Comparison of ENCODE assay signal across 9 mouse cellular contexts in the genomic region with DNA sequence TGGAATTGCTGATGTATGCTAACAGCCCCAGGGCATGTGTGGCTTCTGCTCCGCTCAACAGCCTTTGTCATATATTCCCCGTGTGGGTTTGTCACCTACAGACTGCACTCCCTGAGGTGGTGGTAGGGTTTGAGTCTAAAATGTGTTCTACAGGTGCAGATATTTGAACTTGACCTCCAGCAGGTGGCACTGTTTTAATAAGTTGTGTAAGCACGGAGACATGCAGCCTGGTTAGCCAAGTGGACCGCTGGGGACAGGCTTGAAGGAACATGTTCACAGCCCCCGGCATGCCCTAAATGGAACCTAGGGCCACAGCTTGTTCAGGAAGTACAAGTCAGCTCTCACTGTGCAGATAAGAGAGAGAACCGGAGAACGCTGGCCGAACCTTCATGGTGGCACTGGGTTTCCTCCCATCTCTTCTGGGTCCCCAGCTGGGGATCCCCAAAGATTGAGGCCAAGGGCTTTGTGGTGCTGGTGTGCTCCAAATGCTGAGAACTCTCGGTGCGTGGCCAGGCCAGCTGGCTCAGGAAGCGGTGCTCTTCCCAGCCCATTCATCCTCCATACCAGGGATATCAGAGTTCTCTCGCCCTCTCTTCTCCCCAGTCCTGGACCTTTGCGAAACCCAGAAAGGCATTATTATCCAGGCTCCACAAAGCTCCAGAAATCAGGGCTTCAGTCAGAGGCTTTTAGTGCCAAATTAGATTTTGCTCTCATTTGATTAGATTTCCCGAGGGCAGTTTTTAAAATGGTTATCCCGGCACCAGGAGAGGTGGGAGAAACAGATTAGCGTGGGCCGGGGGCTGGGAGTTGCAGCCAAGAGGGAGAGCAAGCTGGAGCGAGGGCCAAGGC. TPM values are rescaled to one million over a fixed set of nuclear protein-coding genes. Genes with fewer than 3 reads are reported as not detected.
DNase-seq lines count a peak whose midpoint lies in the region; ATAC-seq and TF ChIP-seq lines count a peak whose summit lies in the region.
"Had no signal": no experiment of that assay in that cellular context is flagged by ENCODE, and none has a peak within 500 bp of the region (broad histone marks: within the 10 kb centered on the region; RNA-seq: fewer than 3 reads in every experiment).

No protein-coding gene starts in this region.

- TF ChIP-seq POLR2A in small intestine, adult 2 months (IDR thresholded peaks at IDR 0.05; ENCODE audit: low read depth, low read length) = no peak

- no peak overlapping the region for H3K27ac ChIP-seq in liver, embryonic 14.5 days
- H3K27ac ChIP-seq in liver, embryonic 11.5 days (ENCODE audit: low read depth, low read length) = no peak overlapping the region
- peak overlapping the region; percentile 17; the same call in 1 of the 2 replicates for H3K27ac ChIP-seq in heart, embryonic 12.5 days (ENCODE audit: poor library complexity, severe bottlenecking)
- 0 out of 2 replicates have a peak overlapping the region, but pooled peaks have one; percentile 12 for H3K27ac ChIP-seq in limb, embryonic 12.5 days
- H3K27ac ChIP-seq in small intestine, adult 2 months (ENCODE audit: insufficient read depth, low read depth, low read length) = no peak overlapping the region
- H3K27ac ChIP-seq: neural tube, embryonic 12.5 days had no signal

- no peaks in the 10 kb centered on the region for H3K36me3 ChIP-seq in liver, embryonic 14.5 days (replicated peaks; ENCODE audit: control insufficient read depth, insufficient read depth, low read depth)
- H3K36me3 ChIP-seq in liver, embryonic 11.5 days (ENCODE audit: control insufficient read depth, insufficient read depth, low read length) = peaks cover 6% of the 10 kb centered on the region; the same call in 1 of the 2 replicates
- peaks cover 34% of the 10 kb centered on the region for H3K36me3 ChIP-seq in heart, embryonic 12.5 days
- H3K36me3 ChIP-seq in limb, embryonic 12.5 days = peaks cover 96% of the 10 kb centered on the region
- peaks cover 10% of the 10 kb centered on the region for H3K36me3 ChIP-seq in small intestine, adult 2 months (ENCODE audit: control insufficient read depth, insufficient read depth, low read length)

- TF ChIP-seq EP300 in liver, embryonic 14.5 days (IDR thresholded peaks at IDR 0.05; ENCODE audit: low read depth) = no peak

- no peaks in the 10 kb centered on the region for H3K9me3 ChIP-seq in liver, embryonic 14.5 days (ENCODE audit: control insufficient read depth, low read length)
- H3K9me3 ChIP-seq in liver, embryonic 11.5 days (ENCODE audit: control insufficient read depth, low read length) = no peaks in the 10 kb centered on the region
- H3K9me3 ChIP-seq in heart, embryonic 12.5 days (replicated peaks) = no peaks in the 10 kb centered on the region
- H3K9me3 ChIP-seq in limb, embryonic 12.5 days = no peaks in the 10 kb centered on the region
- H3K9me3 ChIP-seq: neural tube, embryonic 12.5 days had no signal

- TF ChIP-seq CTCF in liver, embryonic 14.5 days (IDR thresholded peaks at IDR 0.05; ENCODE audit: low read depth) = peak; percentile 53
- TF ChIP-seq CTCF in small intestine, adult 2 months (IDR thresholded peaks at IDR 0.05; ENCODE audit: extremely low read depth, insufficient read length, insufficient replicate concordance, low read depth, low read length) = peak; percentile 49; the same call in 1 of the 2 replicates

- no peak overlapping the region for H3K9ac ChIP-seq in liver, embryonic 14.5 days (replicated peaks)
- no peak overlapping the region for H3K9ac ChIP-seq in liver, embryonic 11.5 days (ENCODE audit: low read depth, low read length)
- no peak overlapping the region for H3K9ac ChIP-seq in heart, embryonic 12.5 days
- no peak overlapping the region for H3K9ac ChIP-seq in limb, embryonic 12.5 days (replicated peaks)
- H3K9ac ChIP-seq: neural tube, embryonic 12.5 days had no signal

- H3K4me1 ChIP-seq in liver, embryonic 14.5 days (replicated peaks; ENCODE audit: control insufficient read depth in 2 of 2, insufficient read depth in 2 of 2, low read length in 1 of 2) = no peaks in the 10 kb centered on the region
- no peaks in the 10 kb centered on the region; the same call in none of the 2 replicates for H3K4me1 ChIP-seq in liver, embryonic 11.5 days (replicated peaks; ENCODE audit: control insufficient read depth, insufficient read depth, low read length)
- peaks cover 53% of the 10 kb centered on the region for H3K4me1 ChIP-seq in heart, embryonic 12.5 days (replicated peaks)
- no peaks in the 10 kb centered on the region for H3K4me1 ChIP-seq in limb, embryonic 12.5 days (replicated peaks)
- H3K4me1 ChIP-seq in small intestine, adult 2 months (ENCODE audit: control insufficient read depth, insufficient read depth, insufficient read length, low read length) = no peaks in the 10 kb centered on the region

- H3K27me3 ChIP-seq in liver, embryonic 14.5 days (ENCODE audit: control insufficient read depth, insufficient read depth, low read length) = no peaks in the 10 kb centered on the region
- no peaks in the 10 kb centered on the region for H3K27me3 ChIP-seq in liver, embryonic 11.5 days (replicated peaks; ENCODE audit: control insufficient read depth, insufficient read depth, low read length)
- H3K27me3 ChIP-seq in heart, embryonic 12.5 days (replicated peaks) = no peaks in the 10 kb centered on the region
- no peaks in the 10 kb centered on the region for H3K27me3 ChIP-seq in limb, embryonic 12.5 days
- H3K27me3 ChIP-seq in small intestine, adult 2 months (ENCODE audit: control insufficient read depth, insufficient read depth, low read length) = no peaks in the 10 kb centered on the region
- H3K27me3 ChIP-seq: neural tube, embryonic 12.5 days had no signal

- peak; percentile 62 for DNase-seq in CD4-positive, CD25-positive, alpha-beta regulatory T cell, adult 2 months (ENCODE audit: low read depth, low spot score)
- DNase-seq in liver, embryonic 14.5 days (ENCODE audit: low read depth in 3 of 3, low spot score in 3 of 3) = peak in 1 of 3 experiments; percentile 24
- no peak for DNase-seq in liver, embryonic 11.5 days (ENCODE audit: low spot score)
- DNase-seq in c-Kit-positive CD71-positive TER-119-positive erythroid progenitor cells, embryonic 14.5 days (ENCODE audit: low spot score) = no peak

- H3K4me2 ChIP-seq in liver, embryonic 14.5 days (ENCODE audit: low read depth) = no peak overlapping the region
- H3K4me2 ChIP-seq in liver, embryonic 11.5 days = no peak overlapping the region
- no peak overlapping the region for H3K4me2 ChIP-seq in heart, embryonic 12.5 days
- no peak overlapping the region for H3K4me2 ChIP-seq in limb, embryonic 12.5 days
- H3K4me2 ChIP-seq: neural tube, embryonic 12.5 days had no signal

- no peak overlapping the region for H3K4me3 ChIP-seq in liver, embryonic 14.5 days (ENCODE audit: insufficient read depth in 1 of 2, low read depth in 2 of 2, low read length in 2 of 2)
- H3K4me3 ChIP-seq in liver, embryonic 11.5 days (ENCODE audit: low read depth, low read length) = no peak overlapping the region
- H3K4me3 ChIP-seq in heart, embryonic 12.5 days = no peak overlapping the region
- no peak overlapping the region for H3K4me3 ChIP-seq in limb, embryonic 12.5 days (replicated peaks)
- H3K4me3 ChIP-seq in small intestine, adult 2 months (ENCODE audit: low read depth, low read length) = no peak overlapping the region
- H3K4me3 ChIP-seq: neural tube, embryonic 12.5 days had no signal

- WGBS in liver, embryonic 14.5 days (ENCODE audit: insufficient replicate concordance) = 61% methylated on average over 18 of the region's 18 CpGs
- WGBS in liver, embryonic 11.5 days = 70% methylated on average over 18 of the region's 18 CpGs
- 58% methylated on average over 18 of the region's 18 CpGs for WGBS in heart, embryonic 12.5 days
- 81% methylated on average over 18 of the region's 18 CpGs for WGBS in limb, embryonic 12.5 days
- 81% methylated on average over 18 of the region's 18 CpGs for WGBS in small intestine, adult 2 months

- ATAC-seq in CD4-positive, CD25-positive, alpha-beta regulatory T cell, adult 4 months = no peak
- ATAC-seq in liver, embryonic 14.5 days (ENCODE audit: insufficient read depth) = no peak
- no peak for ATAC-seq in liver, embryonic 11.5 days (replicated peaks; ENCODE audit: low FRiP score)
- ATAC-seq in heart, embryonic 12.5 days (ENCODE audit: insufficient number of reproducible peaks, low FRiP score) = no peak
- ATAC-seq in limb, embryonic 12.5 days (ENCODE audit: insufficient number of reproducible peaks, insufficient read depth, low FRiP score, low TSS enrichment, low read depth) = no peak

RNA-seq across cellular contexts. Expression of a gene that starts 57.8 kb away (rescaled TPM):
- polyA plus RNA-seq in CD4-positive, CD25-positive, alpha-beta regulatory T cell, adult 4 months (2017; shearing (Covaris generic)) = 1 to 10 TPM; 2.5 to 5.6 TPM
- 0.79 and 0.99 TPM in 2 replicates for polyA plus RNA-seq in liver, embryonic 14.5 days (2012; rRNA removed)
- 0.81 and 1.4 TPM in 2 replicates for polyA plus RNA-seq in liver, embryonic 14.5 days (2014; fragmentation: Nextera tagmentation; extraction: Ambion mirVana)
- 30.3 and 32.4 TPM in 2 replicates for polyA plus RNA-seq in liver, embryonic 11.5 days (2014; fragmentation: Nextera tagmentation; extraction: Ambion mirVana)
- 136 and 137 TPM in 2 replicates for polyA plus RNA-seq in heart, embryonic 12.5 days (2016; fragmentation: Nextera tagmentation; extraction: Ambion mirVana)
- 176 and 187 TPM in 2 replicates for polyA plus RNA-seq in limb, embryonic 12.5 days (2016; fragmentation: Nextera tagmentation; extraction: Ambion mirVana)
- polyA plus RNA-seq in small intestine, adult 2 months (2012; rRNA removed) = 35.8 and 75.6 TPM in 2 replicates

Comparison
In these comparisons a context has a peak if more than half of its experiments do, and no peak if none do; other contexts are left out.
1. H3K27ac ChIP-seq: peak in heart, embryonic 12.5 days (single experiment) and limb, embryonic 12.5 days (single experiment); none in liver, embryonic 14.5 days (single experiment), liver, embryonic 11.5 days (single experiment) and small intestine, adult 2 months (single experiment).